Mouse (Mus musculus) left cerebral cortex, postnatal 14 days (tissue): ENCODE data around the gene Tmem203. TPM values are rescaled to one million over a fixed set of nuclear protein-coding genes. Genes with fewer than 3 reads are reported as not detected.

Experiments
- DNase-seq, 2 experiments: peaks; one replicate each; pipeline ENCODE4 v3.0.0; 2021 to 2022; ENCODE audit warnings: low spot score in 2 of 2, mixed read lengths in 1 of 2
- intact Hi-C: fragments of 180-260 bp; cut with DNase I; formaldehyde crosslinking; loops from one replicate; pipeline ENCODE4 v1.15.1; 2025
- long read RNA-seq, 2 experiments: library from polyadenylated mRNA; stranded (forward); transcript quantifications; one replicate each; pipeline ENCODE4 v2.0.0; 2021
- total RNA-seq, 2 experiments: library from RNA; stranded (reverse); gene quantifications; 2 replicates each; pipeline ENCODE4 v1.2.3; 2021

Tmem203 gene
- 10 to 100 TPM; 35.3 to 41.3 TPM for total RNA-seq
- long read RNA-seq, experiment 1, transcript Tmem203-201 (1 exons, 854 nt) = major isoform, 36 of 37 reads
- long read RNA-seq, experiment 1, partial matches to known transcripts = 0 of 37 reads
- long read RNA-seq, experiment 1, other reads (novel, unspliced or antisense) = 1 of 37 reads
- long read RNA-seq, experiment 2, transcript Tmem203-201 (1 exons, 854 nt) = major isoform, 24 of 24 reads
- long read RNA-seq, experiment 2, partial matches to known transcripts = 0 of 24 reads
- long read RNA-seq, experiment 2, other reads (novel, unspliced or antisense) = 0 of 24 reads

GRCm38 (mm10) chr2:25255284-25255779 is at the start of gene Tmem203:
TSS of gene Tmem203 (plus strand) at chr2:25255439.
- DNase-seq = peak; percentile 85 to 88
- intact Hi-C loops = loop anchor here (5.0 kb wide), 1 partner anchor 63 kb away; no protein-coding TSS in a partner anchor

- no peak for DNase-seq
- intact Hi-C loops = no loop called here
Observed at GRCm38 (mm10) chr2:25207593-25207992, 47.6 kb upstream of the Tmem203 start.

- DNase-seq = no peak
Observed at GRCm38 (mm10) chr2:25210686-25211085, 44.6 kb upstream of the Tmem203 start.

DNA sequence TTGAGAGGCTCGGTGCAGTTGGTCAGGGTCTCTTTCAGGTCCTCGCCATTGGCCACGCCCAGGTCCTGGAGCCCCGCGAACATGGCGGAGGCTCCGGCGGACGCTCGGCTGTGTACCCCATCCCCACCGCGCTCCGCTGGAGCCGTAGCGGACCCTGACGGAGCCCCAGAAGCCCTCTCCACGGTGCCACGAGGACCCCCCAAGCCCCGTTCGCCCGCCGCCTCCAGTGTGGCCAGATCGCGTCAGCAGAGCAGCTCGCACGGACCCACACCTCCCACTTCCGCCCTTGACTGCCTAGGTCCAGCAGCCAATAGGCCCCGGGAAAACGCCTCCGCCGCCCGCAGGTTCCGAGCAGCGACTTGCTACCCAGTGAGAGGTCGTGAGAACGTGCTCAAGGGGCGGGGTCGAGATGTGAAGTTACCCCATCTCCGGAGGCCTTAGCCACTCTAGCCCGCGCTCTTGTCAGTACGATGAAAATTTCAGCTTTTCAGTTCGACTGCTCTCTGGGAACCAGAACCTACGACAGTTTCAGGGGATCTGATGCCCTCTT is 44.0 kb upstream of the Tmem203 start, which contains the start of gene Nelfb:
Nelfb (minus strand) TSS at position 369 of the 550 bp plus-strand sequence.
- intact Hi-C loops = no loop called here
- DNase-seq = peak; percentile 76 to 80

More at GRCm38 (mm10) chr2:25210686-25211085, 44.6 kb upstream of the Tmem203 start:
- intact Hi-C loops = no loop called here

DNA sequence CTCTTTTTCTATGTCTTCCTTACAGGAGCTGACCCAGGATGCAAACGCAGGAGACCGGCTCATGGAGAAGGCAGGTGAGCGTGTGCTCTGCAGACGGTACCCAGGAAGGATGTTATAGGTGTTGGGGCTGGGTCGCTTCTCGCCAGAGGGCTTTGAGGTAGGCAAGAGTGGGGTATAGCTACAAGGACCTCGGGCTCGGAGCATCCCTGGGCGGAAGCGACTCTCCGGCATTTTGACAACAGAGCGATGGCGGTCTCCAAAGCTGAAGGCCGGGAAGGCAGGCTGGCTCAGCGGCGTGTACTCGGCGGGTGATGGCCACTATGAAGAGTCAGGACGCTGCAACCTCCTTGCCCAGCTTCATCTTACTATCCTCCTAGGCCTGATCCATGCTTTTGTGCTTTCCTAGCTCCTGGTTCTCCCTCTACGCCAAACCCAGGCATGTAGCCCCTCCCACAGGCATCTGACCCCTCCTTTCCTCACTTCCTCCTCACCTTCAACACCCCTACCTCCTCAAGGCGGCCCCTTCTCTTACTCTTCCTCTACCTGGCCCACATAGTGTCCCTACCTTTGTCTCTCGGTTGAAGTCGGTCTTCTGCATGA is 41.9 kb upstream of the Tmem203 start:
- intact Hi-C loops = no loop called here
- no peak for DNase-seq

DNA sequence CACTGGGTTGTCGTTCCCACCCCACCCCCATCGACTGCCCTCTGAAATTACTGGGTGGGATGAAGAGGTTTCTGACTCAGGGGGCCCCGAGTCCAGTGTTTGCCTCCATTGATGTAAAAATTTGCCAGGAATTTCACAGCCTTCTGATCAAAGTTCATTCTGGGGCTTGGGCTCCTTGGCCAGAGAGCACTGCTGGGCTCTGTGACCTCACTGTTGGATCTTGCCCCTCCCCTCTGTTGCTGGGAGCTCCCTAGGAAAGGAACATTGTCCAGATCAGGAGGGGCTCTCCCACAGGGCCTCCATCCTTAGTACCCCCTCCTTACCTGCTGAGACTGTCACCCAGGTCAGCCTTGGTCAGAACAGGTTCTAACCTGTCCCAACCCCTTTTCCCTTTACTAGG is 40.8 kb upstream of the Tmem203 start, which contains the start of gene Stpg3:
Stpg3 (minus strand) TSS at position 194 of the 400 bp plus-strand sequence.
- intact Hi-C loops = no loop called here
- DNase-seq = no peak

DNA sequence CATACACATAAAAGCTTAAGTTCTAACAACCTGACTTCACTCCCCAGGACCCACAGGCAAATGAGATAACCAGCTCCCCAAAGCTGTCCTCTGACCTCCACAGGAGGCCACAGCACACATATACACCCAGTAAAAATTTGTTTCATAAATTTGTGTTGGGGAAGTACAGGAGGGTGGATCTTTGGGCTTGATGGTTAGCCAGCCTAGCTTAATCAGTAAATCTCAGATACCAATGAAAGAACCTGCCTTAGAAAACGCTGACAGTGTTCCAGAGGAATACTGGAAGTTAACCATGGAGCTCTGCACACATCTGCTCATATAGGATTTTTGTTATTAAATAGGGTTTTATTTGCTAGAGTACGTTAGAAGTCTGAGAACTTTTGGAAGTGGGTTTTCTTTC is 37.6 kb upstream of the Tmem203 start:
- no peak for DNase-seq
- intact Hi-C loops = no loop called here

GRCm38 (mm10) chr2:25218445-25218844 is 36.8 kb upstream of the Tmem203 start, which contains the start of gene Fam166a:
TSS of gene Fam166a (plus strand) at chr2:25218745.
- intact Hi-C loops = no loop called here
- no peak for DNase-seq

- intact Hi-C loops = no loop called here
- no peak for DNase-seq
Observed at GRCm38 (mm10) chr2:25221331-25221772, 33.9 kb upstream of the Tmem203 start.

GRCm38 (mm10) chr2:25223681-25224491 is 31.4 kb upstream of the Tmem203 start:
- peak; percentile 75 to 77 for DNase-seq
- intact Hi-C loops = no loop called here

DNA sequence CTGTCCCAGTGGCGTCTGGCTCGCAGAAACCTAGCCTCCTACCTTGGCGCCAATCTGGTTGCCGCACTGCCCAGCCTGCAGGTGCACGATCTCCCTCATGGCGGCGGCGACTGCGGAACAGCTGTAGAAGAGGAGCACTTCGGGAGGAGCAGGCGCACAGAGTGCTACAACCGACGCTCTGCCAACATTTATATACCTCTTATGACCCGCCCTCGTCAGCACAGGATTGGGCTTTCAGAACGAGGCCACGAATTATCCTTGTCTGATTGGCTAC is 30.8 kb upstream of the Tmem203 start, which contains the start of gene Tubb4b:
Tubb4b (minus strand) TSS at position 211 of the 274 bp plus-strand sequence.
- intact Hi-C loops = no loop called here
- no peak for DNase-seq

DNA sequence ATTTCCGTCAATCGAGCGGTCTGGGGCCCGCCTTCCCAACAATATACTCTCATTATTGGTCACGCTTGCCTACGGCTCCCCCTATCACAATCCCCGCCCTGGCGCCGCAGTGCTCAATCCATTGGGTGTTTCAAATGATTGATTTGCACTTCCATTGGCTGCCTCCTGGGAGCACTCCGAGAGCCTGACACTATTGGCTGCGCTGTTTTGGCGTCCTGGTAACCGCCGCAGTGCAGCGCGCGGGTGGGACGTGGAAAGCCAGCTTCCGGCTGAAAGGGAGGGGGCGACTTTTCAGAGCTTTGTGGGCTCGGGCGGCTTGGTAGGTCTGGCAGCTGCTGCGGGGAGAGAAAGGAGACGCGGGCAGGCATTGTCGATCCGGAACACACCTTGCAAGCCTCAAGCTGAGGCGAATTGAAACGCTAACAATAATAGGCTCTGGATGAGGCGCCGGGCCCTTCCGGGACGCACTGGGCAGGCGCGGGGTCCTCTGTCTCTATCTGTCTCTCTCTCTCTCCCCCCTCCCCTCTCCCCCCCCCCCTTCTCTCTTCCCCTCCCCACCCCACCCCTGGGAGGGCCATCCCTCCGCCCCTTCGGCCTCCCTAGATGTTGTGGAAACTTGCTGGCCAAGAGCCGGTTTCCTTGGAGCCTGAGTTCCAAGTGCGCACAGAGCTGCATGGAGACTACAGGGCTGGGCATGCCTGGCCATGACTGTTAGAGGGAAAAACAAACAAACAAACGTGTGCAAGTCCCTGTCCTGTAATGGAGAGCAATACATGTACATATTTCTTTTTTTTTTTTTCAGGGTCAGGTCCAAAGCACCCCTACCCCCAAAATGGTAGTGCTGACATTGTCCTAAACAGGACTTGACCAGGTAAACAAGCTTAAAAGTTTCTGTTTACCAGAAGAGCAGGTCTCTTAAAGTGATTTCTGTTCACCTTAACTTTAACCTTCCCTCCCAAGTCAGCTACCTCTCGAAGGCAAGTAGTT is 30.2 kb upstream of the Tmem203 start:
- DNase-seq = peak; percentile 99 to 100
- intact Hi-C loops = loop anchor here (5.0 kb wide), 1 partner anchor 47 kb away; the partner anchor contains the start of genes Anapc2 and Ssna1

- no peak for DNase-seq
- intact Hi-C loops = loop anchor here (5.0 kb wide), 1 partner anchor 46 kb away; the partner anchor contains the start of genes Anapc2 and Ssna1
Observed at GRCm38 (mm10) chr2:25225811-25226379, 29.3 kb upstream of the Tmem203 start.

- DNase-seq = peak; percentile 47 to 54
- intact Hi-C loops = loop anchor here (5.0 kb wide), 1 partner anchor 45 kb away; the partner anchor contains the start of genes Anapc2 and Ssna1
Observed at GRCm38 (mm10) chr2:25226864-25227263, 28.4 kb upstream of the Tmem203 start.

GRCm38 (mm10) chr2:25227406-25227805 is 27.8 kb upstream of the Tmem203 start:
- intact Hi-C loops = loop anchor here (5.0 kb wide), 1 partner anchor 45 kb away; the partner anchor contains the start of genes Anapc2 and Ssna1
- DNase-seq = no peak

DNA sequence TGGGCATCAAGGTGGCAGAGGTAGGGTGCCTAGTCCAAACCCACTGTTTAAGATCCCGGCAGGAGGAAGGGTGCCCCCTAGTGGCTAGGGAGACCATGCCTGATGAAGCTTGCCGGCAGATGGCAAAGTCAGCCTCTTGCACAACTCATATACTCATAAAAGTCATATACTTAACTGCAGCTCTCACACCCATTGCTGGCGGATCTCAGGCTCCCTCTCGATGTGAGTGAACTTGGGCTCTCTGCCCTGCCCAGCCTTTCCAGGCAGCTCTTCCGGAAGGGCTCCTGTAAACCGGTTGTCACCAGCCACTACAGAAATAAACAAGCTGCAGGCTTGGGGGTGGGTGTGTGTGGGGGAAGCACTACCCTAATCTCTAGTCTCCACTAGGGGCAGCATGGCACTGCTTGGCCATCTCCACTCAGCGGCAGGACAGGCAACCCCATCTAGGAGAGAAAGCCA is 26.8 kb upstream of the Tmem203 start:
- DNase-seq = peak; percentile 81 to 96
- intact Hi-C loops = loop anchor here (2.0 to 5.0 kb wide), 2 partner anchors 36 to 44 kb away; partner anchors contain the start of genes Anapc2 and Ssna1

DNA sequence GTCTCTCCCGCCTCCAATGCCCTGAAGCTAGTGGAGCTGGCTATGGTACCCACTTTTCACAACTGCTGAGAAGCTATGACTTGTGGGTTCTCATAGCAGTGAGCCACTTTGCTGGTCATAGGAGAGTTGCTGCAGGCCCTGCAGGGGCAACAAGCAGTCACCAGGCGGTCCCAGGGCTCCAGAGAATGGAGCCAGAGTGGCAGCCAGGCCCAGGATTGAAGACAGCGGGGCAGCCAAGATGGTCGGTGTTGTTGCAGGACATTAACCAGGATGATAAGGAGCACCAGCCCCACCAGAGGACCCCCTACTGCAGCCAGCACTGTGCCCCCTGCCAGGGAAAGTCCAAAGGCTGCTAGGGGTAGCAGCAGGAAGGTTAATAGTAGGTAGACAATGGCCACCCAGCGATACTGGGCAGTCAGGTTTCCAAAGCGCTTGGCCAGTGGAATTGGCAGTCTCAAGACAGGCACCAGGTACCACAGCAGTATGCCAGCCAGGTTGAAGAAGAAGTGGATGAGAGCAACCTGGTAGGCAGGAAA is 26.2 kb upstream of the Tmem203 start:
- intact Hi-C loops = loop anchor here (2.0 to 5.0 kb wide), 2 partner anchors 36 to 43 kb away; partner anchors contain the start of genes Anapc2 and Ssna1
- no peak for DNase-seq
